Mouse (Mus musculus) lung, postnatal 0 days (tissue): ENCODE data around the gene Mdm2.

Experiments
- CTCF ChIP-seq: IDR thresholded peaks from 2 replicates; pipeline ENCODE4 v1.5.1; 2016; ENCODE audit warnings: antibody characterized with exemption, mild to moderate bottlenecking
- EP300 ChIP-seq: IDR thresholded peaks from 2 replicates; pipeline ENCODE4 v1.6.1; 2016; ENCODE audit warnings: antibody characterized with exemption, mild to moderate bottlenecking, control low read depth

DNA sequence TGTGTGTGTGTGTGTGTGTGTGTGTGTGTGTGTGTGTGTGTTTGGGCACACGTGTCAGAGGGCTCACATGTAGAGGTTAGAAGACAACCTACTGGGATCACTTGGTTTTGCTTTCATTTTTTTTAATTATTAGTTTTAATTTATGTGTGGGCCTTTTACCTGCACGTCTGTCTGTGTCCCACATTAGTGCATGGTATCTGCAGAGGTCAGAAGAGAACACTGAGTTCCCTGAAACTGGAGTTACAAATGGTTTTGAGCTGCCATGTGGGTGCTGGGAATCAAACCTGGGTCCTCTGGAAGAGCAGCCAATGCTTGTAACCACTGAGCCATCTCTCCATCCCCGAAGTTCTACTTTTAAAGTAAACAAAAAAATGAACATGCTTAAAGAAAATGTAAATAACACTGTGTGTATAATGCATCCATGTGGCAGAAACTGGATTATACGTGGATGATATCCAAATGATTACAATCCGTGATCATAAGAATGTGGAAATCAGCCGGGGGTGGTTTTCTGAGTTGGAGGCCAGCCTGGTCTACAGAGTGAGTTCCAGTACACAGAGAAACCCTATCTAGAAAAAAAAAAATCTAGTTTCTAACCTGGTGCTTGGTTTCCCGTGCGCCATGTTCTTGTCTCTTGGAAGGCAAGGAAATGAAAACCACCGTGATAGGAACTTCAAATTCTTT, 43.5 kb downstream of the Mdm2 start:
- TF ChIP-seq CTCF (no peak), EP300 (no peak)
